Mouse (Mus musculus): ENCODE measurements around the gene Slc4a10.

DNA sequence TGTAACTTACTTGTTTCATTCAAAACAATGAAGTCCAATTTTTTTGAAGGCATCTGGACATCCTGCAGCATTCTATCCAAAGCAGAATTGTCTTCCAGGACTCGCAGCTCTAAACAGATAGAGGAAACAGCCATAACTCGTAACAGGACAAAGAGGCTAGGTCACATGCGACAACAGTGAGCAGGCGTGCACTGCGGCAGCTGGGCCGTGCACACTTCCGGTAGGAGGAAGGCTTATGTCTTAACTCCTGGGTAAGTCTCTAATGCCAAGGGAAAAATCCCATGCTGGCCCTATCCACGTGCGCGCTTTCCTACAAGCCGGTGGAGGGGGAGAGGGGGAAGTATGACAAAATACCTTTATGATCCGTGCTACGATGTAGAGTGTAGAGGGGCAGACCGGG, 310.3 kb downstream of the Slc4a10 start:
- TF ChIP-seq CTCF (IDR thresholded peaks at IDR 0.05; ENCODE audit: low read depth) = no peak
- TF ChIP-seq EP300 (IDR thresholded peaks at IDR 0.05; ENCODE audit: low read depth) = no peak
